Mouse (Mus musculus) heart, postnatal 4 days (tissue): ENCODE measurements around the gene Ccnd1. TPM values are rescaled to one million over a fixed set of nuclear protein-coding genes. Genes with fewer than 3 reads are reported as not detected.
A peak's percentile ranks its signal among the peaks of the same experiment; 100 is the strongest.
"Not testable (repeated sequence)": the region's sequence is repeated elsewhere in the genome, so short reads cannot be mapped to it uniquely, and the experiment has no call there.

Experiments
- DNase-seq: peaks from one replicate; pipeline ENCODE4 v3.0.0; 2021
- total RNA-seq, 2 experiments: library from RNA; stranded (reverse); gene quantifications; 2 replicates each; pipeline ENCODE4 v1.2.3; 2021

Ccnd1 gene
- total RNA-seq, 2 experiments from 2014 or later: 128 to 130 TPM

GRCm38 (mm10) chr7:144906708-144907397 lies 32.9 kb downstream of the Ccnd1 start:
- DNase-seq: peak; percentile 77

GRCm38 (mm10) chr7:144905514-144905913 lies 34.2 kb downstream of the Ccnd1 start:
- DNase-seq: not testable (repeated sequence)

- no peak for DNase-seq
These were observed 41.2 kb downstream of the Ccnd1 start for GRCm38 (mm10) chr7:144898506-144898905.

GRCm38 (mm10) chr7:144896294-144897218 lies 43.2 kb downstream of the Ccnd1 start, which contains the start of gene Fgf15:
Gene Fgf15 (plus strand): TSS chr7:144896531.
- DNase-seq: no peak

- peak; percentile 81 for DNase-seq
These were observed 44.2 kb downstream of the Ccnd1 start for GRCm38 (mm10) chr7:144895305-144896111.

GRCm38 (mm10) chr7:144894706-144895105 lies 45.0 kb downstream of the Ccnd1 start:
- no peak for DNase-seq

GRCm38 (mm10) chr7:144894191-144894590 lies 45.5 kb downstream of the Ccnd1 start:
- peak; percentile 50 for DNase-seq

- no peak for DNase-seq
These were observed 47.4 kb downstream of the Ccnd1 start for GRCm38 (mm10) chr7:144892322-144892721.

- no peak for DNase-seq
These were observed 47.9 kb downstream of the Ccnd1 start for GRCm38 (mm10) chr7:144891863-144892262.

GRCm38 (mm10) chr7:144890661-144891060 lies 49.1 kb downstream of the Ccnd1 start:
- DNase-seq: not testable (repeated sequence)

GRCm38 (mm10) chr7:144888564-144889299 lies 51.0 kb downstream of the Ccnd1 start:
- no peak for DNase-seq

GRCm38 (mm10) chr7:144887672-144888071 lies 52.1 kb downstream of the Ccnd1 start:
- no peak for DNase-seq

GRCm38 (mm10) chr7:144883106-144883505 lies 56.6 kb downstream of the Ccnd1 start:
- DNase-seq: no peak

Other genes starting within 250 kb of the Ccnd1 start
- 10 to 100 TPM; 12.5 to 15.9 TPM for gene Ano1, start 188.0 kb downstream of the Ccnd1 start, total RNA-seq
- gene Fgf3, start 101.8 kb downstream of the Ccnd1 start, total RNA-seq: not detected
- not detected for gene Fgf4, start 92.6 kb downstream of the Ccnd1 start, total RNA-seq
- gene Fgf15, start 43.4 kb downstream of the Ccnd1 start, total RNA-seq: not detected
- 10 to 100 TPM; 13.8 to 14.8 TPM for gene LTO1, start 24.8 kb downstream of the Ccnd1 start, total RNA-seq